Mouse (Mus musculus) T-cell, adult 66 days (primary cell): Measurements from ENCODE around the gene Nudt21. TPM values are rescaled to one million over a fixed set of nuclear protein-coding genes. Genes with fewer than 3 reads are reported as not detected.

Source experiments
- total RNA-seq, 2 experiments: library from RNA; stranded (reverse); gene quantifications; 3 replicates in 1 of 2; 4 replicates in 1 of 2; pipeline ENCODE4 v1.2.4; 2023

The Nudt21 gene
- total RNA-seq: 10 to 100 TPM; 56.3 to 64.4 TPM

GRCm38 (mm10) chr8:94036944-94037524 is at the start of gene Nudt21, which contains the start of gene Ogfod1:
Nudt21 (minus strand) TSS chr8:94037031.
Ogfod1 (plus strand) TSS chr8:94037198.

GRCm38 (mm10) chr8:94012013-94012951 is 24.5 kb downstream of the Nudt21 start, which contains the start of gene Amfr:
Amfr (minus strand) TSS chr8:94012842.

Other genes with a start within 250 kb of the Nudt21 start
- gene Gnao1, start 227.1 kb downstream of the Nudt21 start, total RNA-seq: 1 to 10 TPM; 2.9 to 5.0 TPM
- 10 to 100 TPM; 63.8 to 75.0 TPM for gene Amfr, start 24.2 kb downstream of the Nudt21 start, total RNA-seq
- 10 to 100 TPM; 19.5 to 20.8 TPM for gene Ogfod1, start 167 bp upstream of the Nudt21 start, total RNA-seq
- 10 to 100 TPM; 10.7 to 10.8 TPM for gene Bbs2, start 61.9 kb upstream of the Nudt21 start, total RNA-seq
- not detected for gene Mt4, start 100.2 kb upstream of the Nudt21 start, total RNA-seq
- gene Mt3, start 115.6 kb upstream of the Nudt21 start, total RNA-seq: not detected
- 10 to 100 TPM in 1 of 2 experiments, 1 to 10 TPM in 1; 3.0 to 10.9 TPM for gene Mt2, start 135.6 kb upstream of the Nudt21 start, total RNA-seq
- gene Mt1, start 142.1 kb upstream of the Nudt21 start, total RNA-seq: 1 to 10 TPM; 4.0 to 7.0 TPM
- gene Nup93, start 177.5 kb upstream of the Nudt21 start, total RNA-seq: 10 to 100 TPM; 32.2 to 37.1 TPM